Mouse (Mus musculus): ENCODE data around the gene Ier5. TPM values are rescaled to one million over a fixed set of nuclear protein-coding genes. Genes with fewer than 3 reads are reported as not detected.

Gene Ier5
- polyA plus RNA-seq, 1 experiment from 2014 or later, result 19.8 TPM

DNA sequence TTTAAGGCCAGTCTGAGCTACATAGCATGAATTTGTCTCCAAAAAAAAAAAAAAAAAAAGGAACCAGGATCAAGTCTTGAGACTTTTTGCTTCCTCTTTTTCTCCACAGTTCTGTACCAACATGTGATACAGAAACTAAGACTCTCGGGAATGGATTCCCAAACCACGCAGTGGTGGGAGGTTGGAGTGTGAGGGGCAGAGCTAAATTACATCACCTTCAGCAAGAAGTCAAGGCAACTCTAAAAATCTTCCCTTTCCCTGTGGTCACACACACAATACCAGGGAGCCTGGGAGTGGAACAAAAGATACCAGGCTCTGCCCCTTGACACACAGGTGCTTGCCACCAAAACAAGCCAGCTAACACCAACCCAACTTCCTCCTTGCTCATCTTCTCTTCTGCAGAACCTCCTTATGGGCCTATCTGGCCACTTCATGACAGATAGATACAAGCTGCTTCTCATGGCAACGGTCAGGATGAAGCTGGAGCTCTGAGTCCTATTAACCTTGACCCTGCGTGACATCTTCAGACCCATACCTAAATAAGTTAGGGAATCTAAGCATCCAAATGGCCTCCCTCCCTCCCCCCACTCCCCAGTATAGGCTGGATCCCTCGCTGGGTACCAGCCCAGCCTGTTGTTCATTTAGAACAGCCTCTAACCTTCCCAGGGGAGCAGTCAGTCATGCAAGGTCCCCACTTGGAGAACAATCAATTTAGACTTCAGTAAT is 28.7 kb downstream of the Ier5 start:
- no peak; the same call in 1 of the 2 replicates for ATAC-seq (replicated peaks)
- no peak overlapping the region for H3K27ac ChIP-seq (replicated peaks)
- no peak overlapping the region for H3K9ac ChIP-seq (replicated peaks)
- H3K4me3 ChIP-seq, result no peak overlapping the region
- H3K36me3 ChIP-seq, result no peaks in the 10 kb centered on the region
- 57% methylated on average over 5 of the region's 5 CpGs for WGBS
- no peak overlapping the region for H3K4me2 ChIP-seq (replicated peaks)
- H3K4me1 ChIP-seq, result peaks cover 15% of the 10 kb centered on the region
- H3K27me3 ChIP-seq, result no peaks in the 10 kb centered on the region
- H3K9me3 ChIP-seq, result no peaks in the 10 kb centered on the region

DNA sequence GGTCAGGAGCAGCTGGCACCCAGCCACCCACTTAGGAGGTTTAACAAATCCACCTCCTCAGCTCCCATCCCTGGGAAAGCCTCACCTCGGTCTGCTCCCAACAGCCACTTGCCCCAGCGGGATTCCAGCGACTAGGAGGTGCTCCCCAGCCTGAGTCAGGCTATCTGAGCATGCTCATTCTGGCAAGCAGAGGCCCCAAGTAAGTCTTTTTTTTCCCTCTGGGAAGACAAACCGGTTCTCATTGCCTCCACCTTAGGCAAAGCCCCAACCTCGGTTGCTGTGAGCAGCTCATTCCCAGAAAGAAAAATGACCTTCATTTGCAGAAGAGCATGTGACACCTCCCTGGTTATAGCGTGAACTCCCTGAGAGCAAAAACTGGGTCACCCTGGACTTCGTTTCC is 29.7 kb downstream of the Ier5 start:
- no peak overlapping the region for H3K9ac ChIP-seq (replicated peaks)
- peaks cover 15% of the 10 kb centered on the region for H3K4me1 ChIP-seq

DNA sequence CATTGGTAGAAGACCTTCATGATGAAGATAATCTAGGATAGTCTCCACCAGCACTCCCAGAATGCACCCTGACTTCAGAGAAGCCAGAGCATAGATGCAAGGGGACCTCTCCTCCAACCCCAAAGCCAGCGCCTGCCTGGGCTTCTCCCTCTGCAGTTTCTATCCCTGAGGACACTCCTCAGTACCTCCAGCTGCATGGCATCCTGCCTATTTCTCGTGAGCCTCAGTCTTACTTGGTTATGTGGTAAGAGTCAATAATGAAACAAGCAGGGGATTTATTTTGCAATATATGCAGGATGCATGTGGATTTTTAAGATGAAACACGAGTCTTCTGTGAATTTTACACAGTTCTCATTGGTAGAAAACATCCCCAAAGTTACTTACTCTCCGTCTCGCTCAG is 33.2 kb downstream of the Ier5 start:
- Histone ChIP-seq H3K9ac (replicated peaks) (no peak overlapping the region), H3K27me3 (no peaks in the 10 kb centered on the region), H3K4me3 (no peak overlapping the region), H3K4me2 (replicated peaks) (no peak overlapping the region), H3K27ac (replicated peaks) (no peak overlapping the region), H3K4me1 (peaks cover 13% of the 10 kb centered on the region), H3K9me3 (no peaks in the 10 kb centered on the region), H3K36me3 (no peaks in the 10 kb centered on the region)
- ATAC-seq (replicated peaks), result no peak
- WGBS, result 82% methylated on average over 5 of the region's 5 CpGs

More for the DNA sequence above, 29.7 kb downstream of the Ier5 start:
- 62% methylated on average over 7 of the region's 7 CpGs for WGBS
- Histone ChIP-seq H3K4me2 (replicated peaks) (no peak overlapping the region), H3K36me3 (no peaks in the 10 kb centered on the region), H3K27ac (replicated peaks) (no peak overlapping the region), H3K9me3 (no peaks in the 10 kb centered on the region), H3K4me3 (no peak overlapping the region), H3K27me3 (no peaks in the 10 kb centered on the region)
- no peak for ATAC-seq (replicated peaks)

DNA sequence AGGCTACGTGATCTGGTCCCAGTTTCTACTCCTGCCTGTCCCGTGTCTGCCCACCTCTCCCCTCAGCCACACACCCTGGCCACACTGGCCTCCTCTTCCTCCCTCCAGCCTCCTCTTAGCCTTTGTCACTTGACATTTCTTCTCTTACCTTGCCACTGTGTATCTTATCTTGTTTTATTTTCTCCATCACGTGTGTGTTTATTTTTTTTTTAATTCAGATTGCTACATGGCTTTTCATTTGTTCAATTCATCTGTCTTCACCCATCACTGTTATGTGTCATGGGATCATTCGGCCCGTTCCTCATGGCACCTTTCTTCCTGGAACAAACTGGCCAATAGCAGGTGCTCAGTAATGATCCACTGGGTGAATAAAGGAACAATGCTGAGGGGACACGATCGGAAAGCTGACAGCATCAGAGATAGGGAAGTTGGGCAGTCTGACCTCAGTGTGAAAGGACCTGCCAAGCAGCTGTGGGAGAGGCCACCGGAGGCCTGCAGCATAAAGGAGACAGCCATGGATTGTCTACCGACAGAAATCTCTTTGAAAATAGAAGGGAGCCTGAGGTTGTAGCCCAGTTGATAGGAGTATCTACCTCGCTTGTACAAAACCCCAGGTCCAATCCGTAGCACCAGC is 34.3 kb downstream of the Ier5 start:
- H3K9me3 ChIP-seq, result no peaks in the 10 kb centered on the region
- no peak overlapping the region for H3K9ac ChIP-seq (replicated peaks)
- peaks cover 15% of the 10 kb centered on the region for H3K4me1 ChIP-seq
- no peaks in the 10 kb centered on the region for H3K36me3 ChIP-seq
- WGBS, result 73% methylated on average over 11 of the region's 11 CpGs
- H3K27me3 ChIP-seq, result no peaks in the 10 kb centered on the region
- no peak for ATAC-seq (replicated peaks)
- H3K4me3 ChIP-seq, result no peak overlapping the region
- no peak overlapping the region for H3K4me2 ChIP-seq (replicated peaks)
- H3K27ac ChIP-seq (replicated peaks), result no peak overlapping the region

DNA sequence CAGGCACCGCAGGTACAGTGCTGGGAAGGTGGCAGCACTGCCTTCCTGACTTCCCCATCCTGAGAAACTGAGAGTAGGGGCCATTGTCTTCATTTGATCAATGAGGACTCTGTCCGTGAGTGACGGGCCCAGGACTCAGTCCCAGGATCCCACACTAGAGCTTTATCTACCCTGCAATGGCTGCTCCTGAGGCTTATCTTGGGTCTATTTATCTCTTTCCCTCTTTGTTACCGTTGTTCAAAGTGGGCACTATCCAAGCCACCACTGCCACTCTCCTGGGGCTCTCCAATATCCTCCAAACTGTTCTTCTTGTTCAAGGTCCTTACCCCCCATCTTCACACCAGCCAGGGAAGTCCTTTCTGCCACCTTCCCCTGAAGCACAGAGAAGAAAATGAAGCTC is 34.8 kb downstream of the Ier5 start:
- H3K4me2 ChIP-seq (replicated peaks), result no peak overlapping the region
- no peaks in the 10 kb centered on the region for H3K36me3 ChIP-seq
- no peak overlapping the region for H3K4me3 ChIP-seq
- peaks cover 17% of the 10 kb centered on the region for H3K4me1 ChIP-seq
- H3K9me3 ChIP-seq, result no peaks in the 10 kb centered on the region
- H3K9ac ChIP-seq (replicated peaks), result no peak overlapping the region
- no peak overlapping the region for H3K27ac ChIP-seq (replicated peaks)
- 71% methylated on average over 4 of the region's 4 CpGs for WGBS
- no peaks in the 10 kb centered on the region for H3K27me3 ChIP-seq
- no peak for ATAC-seq (replicated peaks)

DNA sequence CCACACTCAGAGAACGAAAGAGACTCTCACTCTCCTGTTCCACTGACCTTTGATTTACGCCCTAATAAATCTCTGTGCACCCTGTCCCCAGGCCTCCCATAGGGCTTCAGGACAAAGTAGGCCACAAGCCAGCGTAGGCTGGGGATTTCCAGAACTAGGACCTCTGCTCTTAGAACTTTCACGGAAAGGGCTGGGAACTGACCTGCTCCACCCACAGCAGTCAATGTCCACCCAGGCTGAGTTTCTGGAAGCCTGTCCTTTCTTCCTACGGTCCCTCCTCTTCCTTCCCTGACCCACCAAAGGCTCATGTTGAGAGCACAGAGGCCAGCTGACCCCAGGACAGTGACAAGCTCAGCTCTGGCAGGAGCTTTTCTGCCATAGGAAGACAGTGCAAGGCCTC is 35.3 kb downstream of the Ier5 start:
- ATAC-seq (replicated peaks), result no peak
- Histone ChIP-seq H3K4me3 (no peak overlapping the region), H3K27me3 (no peaks in the 10 kb centered on the region), H3K9ac (replicated peaks) (no peak overlapping the region), H3K4me1 (peaks cover 19% of the 10 kb centered on the region), H3K4me2 (replicated peaks) (no peak overlapping the region), H3K27ac (replicated peaks) (no peak overlapping the region), H3K9me3 (no peaks in the 10 kb centered on the region), H3K36me3 (no peaks in the 10 kb centered on the region)
- 92% methylated on average over 5 of the region's 5 CpGs for WGBS

DNA sequence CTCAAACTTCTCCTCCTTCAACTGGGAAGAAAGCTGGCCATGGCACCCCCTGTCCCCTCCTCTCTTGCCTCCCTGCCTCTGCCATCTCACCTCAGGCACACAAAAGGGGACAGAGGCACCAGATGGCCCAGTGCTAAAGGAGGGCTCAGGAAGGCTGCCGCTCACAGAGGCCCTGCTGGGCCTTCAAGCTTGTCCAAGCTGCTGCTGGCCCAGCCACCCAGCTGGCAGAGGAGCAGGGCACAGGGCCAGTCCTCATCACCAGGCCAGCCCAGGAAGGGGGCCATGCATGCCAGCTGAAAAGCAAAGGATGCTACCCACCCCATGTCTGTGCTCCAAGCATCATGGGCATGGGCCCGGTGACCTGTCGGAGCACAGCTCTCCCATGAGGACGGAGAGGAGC is 36.5 kb downstream of the Ier5 start:
- no peaks in the 10 kb centered on the region for H3K27me3 ChIP-seq
- peak; percentile 79 for ATAC-seq (replicated peaks)
- H3K4me1 ChIP-seq, result peaks cover 22% of the 10 kb centered on the region
- peak overlapping the region; percentile 47 for H3K27ac ChIP-seq (replicated peaks)
- H3K9ac ChIP-seq (replicated peaks), result no peak overlapping the region
- H3K9me3 ChIP-seq, result no peaks in the 10 kb centered on the region
- 59% methylated on average over 4 of the region's 4 CpGs for WGBS
- no peak overlapping the region for H3K4me3 ChIP-seq
- H3K36me3 ChIP-seq, result no peaks in the 10 kb centered on the region
- H3K4me2 ChIP-seq (replicated peaks), result no peak overlapping the region

DNA sequence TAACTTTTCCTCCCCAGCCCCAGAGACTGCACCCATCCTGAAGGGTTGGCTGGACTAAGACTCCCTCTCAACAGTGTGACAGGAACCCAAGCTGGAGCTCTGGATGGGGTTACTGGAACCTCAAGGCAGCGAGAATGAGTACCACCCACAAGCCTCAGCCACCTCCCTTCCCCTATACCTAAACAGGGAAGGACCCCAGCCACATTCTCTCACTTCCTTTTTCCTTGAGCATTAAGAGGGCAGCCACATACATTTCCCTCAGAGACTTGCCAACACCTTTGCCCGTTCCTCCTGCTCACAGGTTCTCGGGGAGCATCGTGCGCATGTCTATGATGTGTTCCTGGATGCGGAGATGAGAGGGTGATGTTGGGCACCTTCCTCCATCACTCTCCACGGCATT is 37.4 kb downstream of the Ier5 start:
- H3K36me3 ChIP-seq, result no peaks in the 10 kb centered on the region
- no peaks in the 10 kb centered on the region for H3K9me3 ChIP-seq
- H3K27ac ChIP-seq (replicated peaks), result no peak overlapping the region
- ATAC-seq (replicated peaks), result no peak
- H3K27me3 ChIP-seq, result no peaks in the 10 kb centered on the region
- H3K4me3 ChIP-seq, result no peak overlapping the region
- no peak overlapping the region for H3K9ac ChIP-seq (replicated peaks)
- no peak overlapping the region for H3K4me2 ChIP-seq (replicated peaks)
- 93% methylated on average over 7 of the region's 7 CpGs for WGBS
- H3K4me1 ChIP-seq, result peaks cover 22% of the 10 kb centered on the region

DNA sequence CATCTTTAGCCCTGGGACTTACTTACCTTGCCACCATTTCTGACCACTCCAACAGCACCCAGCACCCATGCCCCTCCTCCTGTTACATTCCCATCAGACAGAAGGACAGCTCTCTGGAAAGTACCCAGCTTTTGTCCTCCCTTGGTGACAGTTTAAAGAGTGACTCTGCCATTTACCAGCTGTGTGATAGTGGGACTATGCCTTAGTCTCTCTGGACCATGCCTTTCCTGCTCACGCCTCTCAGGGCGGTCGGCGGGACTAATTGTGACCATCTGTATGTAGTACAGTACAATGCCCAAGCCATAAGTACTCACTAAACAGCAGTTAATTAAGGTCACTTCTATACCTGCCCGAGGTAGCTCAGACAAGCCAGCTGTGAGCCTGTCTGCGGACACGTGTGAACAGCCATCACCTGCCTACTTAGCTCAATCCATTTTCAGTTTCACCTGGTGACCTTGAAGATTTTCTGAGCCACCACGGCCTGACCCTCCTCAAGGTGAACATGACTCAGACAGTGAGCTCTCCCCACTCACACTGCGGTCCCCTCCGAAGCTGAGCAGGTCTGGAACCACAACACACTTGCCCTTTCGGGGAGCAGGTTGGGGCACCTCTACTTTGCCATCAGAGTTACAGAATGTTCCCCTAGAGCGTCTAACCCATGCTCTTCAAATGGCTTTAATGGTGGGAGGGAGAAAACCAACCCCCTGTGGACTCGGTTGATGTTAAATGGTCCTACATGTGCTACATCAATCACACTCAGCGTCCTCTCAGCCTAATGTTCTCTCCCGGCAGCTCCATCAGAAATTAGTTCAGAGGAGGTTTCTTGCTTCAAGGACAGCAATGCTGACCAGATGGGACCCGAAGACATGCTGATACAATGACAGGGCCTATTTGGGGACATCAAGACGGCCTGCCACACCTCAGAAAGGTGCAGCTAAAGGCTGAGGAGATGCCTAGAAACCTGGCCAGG is 38.3 kb downstream of the Ier5 start:
- H3K27ac ChIP-seq (replicated peaks), result no peak overlapping the region
- no peaks in the 10 kb centered on the region for H3K36me3 ChIP-seq
- H3K27me3 ChIP-seq, result no peaks in the 10 kb centered on the region
- ATAC-seq (replicated peaks), result no peak; the same call in 1 of the 2 replicates
- no peaks in the 10 kb centered on the region for H3K9me3 ChIP-seq
- whole genome bisulfite sequencing, result 77% methylated on average over 17 of the region's 17 CpGs
- H3K4me3 ChIP-seq, result no peak overlapping the region
- H3K4me1 ChIP-seq, result peaks cover 24% of the 10 kb centered on the region
- H3K4me2 ChIP-seq (replicated peaks), result no peak overlapping the region
- no peak overlapping the region for H3K9ac ChIP-seq (replicated peaks)

DNA sequence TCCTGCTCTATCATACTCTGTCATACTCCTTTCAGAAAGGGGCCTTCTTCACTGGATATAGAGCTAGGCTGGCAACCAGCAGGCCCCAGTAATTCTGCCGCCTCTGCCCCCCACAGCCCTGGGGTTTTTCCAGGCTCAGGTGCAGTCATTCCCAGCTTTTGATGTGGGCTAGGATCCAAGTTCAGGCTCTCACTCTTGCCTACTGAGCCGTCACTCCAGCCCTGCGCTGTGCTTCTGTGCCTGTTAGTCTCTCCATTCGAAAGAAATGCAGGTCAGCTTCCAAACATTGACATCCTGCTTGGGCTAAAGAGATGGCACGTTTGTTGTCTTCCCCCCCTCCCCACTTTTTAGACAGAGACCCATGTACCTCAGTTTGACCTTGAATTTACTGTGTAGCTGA is 39.2 kb downstream of the Ier5 start:
- no peak for ATAC-seq (replicated peaks)
- Histone ChIP-seq H3K4me1 (peaks cover 26% of the 10 kb centered on the region), H3K9ac (replicated peaks) (no peak overlapping the region), H3K36me3 (no peaks in the 10 kb centered on the region), H3K4me3 (no peak overlapping the region), H3K4me2 (replicated peaks) (no peak overlapping the region), H3K27ac (replicated peaks) (0 out of 2 replicates have a peak overlapping the region, but pooled peaks have one; percentile 1), H3K9me3 (no peaks in the 10 kb centered on the region), H3K27me3 (no peaks in the 10 kb centered on the region)
- 45% methylated on average over 5 of the region's 5 CpGs for WGBS

DNA sequence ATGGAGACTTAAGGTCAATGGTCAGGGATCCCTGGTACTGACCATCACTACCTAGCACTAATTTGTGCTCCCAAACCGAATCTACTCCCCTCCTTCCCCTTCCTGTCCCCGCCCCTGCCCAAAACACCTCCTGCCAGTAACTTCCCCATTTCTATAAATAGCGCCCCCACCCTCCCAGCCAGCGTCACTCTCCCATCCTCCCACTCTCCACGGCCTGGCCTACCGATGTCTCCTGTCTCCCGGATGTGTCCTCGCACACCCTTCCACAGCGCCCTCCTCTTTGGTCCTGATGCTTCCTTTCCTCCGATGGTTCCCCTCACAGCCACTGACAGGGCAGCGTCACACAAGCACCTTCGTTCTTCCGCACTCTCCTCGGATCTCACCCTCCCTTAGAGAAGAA is 39.9 kb downstream of the Ier5 start:
- 40% methylated on average over 14 of the region's 14 CpGs for WGBS
- Histone ChIP-seq H3K36me3 (no peaks in the 10 kb centered on the region), H3K9me3 (no peaks in the 10 kb centered on the region), H3K4me2 (replicated peaks) (no peak overlapping the region), H3K4me1 (peaks cover 31% of the 10 kb centered on the region), H3K27ac (replicated peaks) (0 out of 2 replicates have a peak overlapping the region, but pooled peaks have one; percentile 1), H3K9ac (replicated peaks) (no peak overlapping the region), H3K4me3 (no peak overlapping the region), H3K27me3 (no peaks in the 10 kb centered on the region)
- ATAC-seq (replicated peaks), result no peak

Data from forebrain, embryonic 15.5 days (tissue).